Mouse (Mus musculus): ENCODE measurements around the gene Gm14406.
"Not testable (repeated sequence)": the region's sequence is repeated elsewhere in the genome, so short reads cannot be mapped to it uniquely, and the experiment has no call there.

The Gm14406 gene

DNA sequence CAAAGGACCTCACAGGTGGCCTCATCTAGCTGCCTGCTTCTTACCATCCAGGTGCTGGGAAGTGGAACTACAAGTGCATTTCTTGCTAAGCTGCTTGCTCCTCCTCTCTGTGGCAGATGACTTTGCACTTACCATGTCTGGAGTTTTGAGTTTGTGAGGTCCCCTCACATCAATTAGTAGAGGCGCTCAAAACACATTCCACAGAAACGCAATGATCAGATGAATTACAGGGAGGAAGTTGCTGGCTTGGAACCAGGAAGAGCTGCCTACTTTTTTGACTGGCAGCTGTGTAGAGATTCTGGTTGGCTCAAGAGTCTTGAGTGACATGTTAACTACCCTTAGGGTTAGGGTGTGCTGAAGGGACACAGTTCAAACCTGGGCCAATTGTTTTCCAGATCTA, at the start of gene Gm14406:
TSS of gene Gm14406 (minus strand) at position 213 of the 400 bp plus-strand sequence.
- not testable (repeated sequence) for DNase-seq (ENCODE audit: low spot score)

DNA sequence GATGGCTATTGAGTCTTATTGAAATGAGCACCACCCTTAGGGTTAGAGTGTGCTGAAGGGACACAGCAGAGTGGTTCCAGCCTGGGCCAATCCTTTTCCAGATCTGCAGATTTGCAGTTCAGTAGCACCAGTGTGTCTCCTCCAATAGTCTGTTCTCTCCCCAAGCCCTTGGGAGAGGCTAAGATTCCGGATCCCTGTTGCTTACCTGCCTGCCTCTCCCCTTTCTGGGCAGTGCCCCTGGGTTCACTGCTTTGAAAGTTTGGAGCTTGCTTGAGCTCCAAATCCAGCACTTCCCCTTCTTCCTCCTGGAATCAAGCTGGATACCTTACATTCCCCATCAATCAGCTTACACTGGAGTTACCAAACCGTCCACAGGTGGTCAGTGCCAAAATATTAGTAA, 2.9 kb downstream of the Gm14406 start:
- DNase-seq (ENCODE audit: low spot score) = not testable (repeated sequence)

DNA sequence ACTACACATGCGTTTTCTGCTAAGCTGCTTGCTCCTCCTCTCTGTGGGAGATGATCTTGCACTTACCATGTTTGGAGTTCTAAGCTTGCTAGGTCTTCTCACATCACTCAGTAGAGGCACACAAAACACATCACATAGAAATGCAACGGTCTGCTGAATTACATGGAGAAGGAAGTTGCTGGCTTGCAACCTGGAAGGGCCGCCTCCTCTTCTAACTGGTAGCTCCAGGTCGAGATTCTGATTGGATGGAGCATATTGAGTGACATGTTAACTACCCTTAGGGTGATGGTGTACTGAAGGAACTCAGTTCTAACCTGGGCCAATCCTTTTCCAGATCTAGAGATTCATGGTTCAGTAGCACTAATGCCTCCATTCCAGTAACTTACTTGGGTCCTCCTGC, 18.6 kb downstream of the Gm14406 start:
- not testable (repeated sequence) for DNase-seq (ENCODE audit: low spot score)

DNA sequence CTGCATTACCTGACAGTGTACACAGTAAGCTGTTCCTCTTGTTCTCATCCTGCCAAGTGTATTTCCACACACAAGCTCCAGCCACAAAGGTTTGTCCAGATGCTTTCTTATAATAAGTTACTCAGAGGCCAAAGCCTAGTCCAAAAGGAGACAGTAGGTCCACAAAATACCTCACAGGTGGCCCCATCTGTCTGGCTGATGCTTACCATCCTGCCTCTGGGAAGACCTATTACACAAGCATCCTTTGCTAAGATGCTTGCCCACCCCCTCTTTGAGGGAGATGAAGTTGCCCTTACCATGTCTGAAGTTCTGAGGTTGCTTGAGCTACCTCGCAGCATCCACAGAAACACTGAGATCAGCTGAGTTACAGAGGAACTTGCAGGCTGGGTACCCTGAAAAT, 22.7 kb downstream of the Gm14406 start:
- not testable (repeated sequence) for DNase-seq (ENCODE audit: low spot score)

DNA sequence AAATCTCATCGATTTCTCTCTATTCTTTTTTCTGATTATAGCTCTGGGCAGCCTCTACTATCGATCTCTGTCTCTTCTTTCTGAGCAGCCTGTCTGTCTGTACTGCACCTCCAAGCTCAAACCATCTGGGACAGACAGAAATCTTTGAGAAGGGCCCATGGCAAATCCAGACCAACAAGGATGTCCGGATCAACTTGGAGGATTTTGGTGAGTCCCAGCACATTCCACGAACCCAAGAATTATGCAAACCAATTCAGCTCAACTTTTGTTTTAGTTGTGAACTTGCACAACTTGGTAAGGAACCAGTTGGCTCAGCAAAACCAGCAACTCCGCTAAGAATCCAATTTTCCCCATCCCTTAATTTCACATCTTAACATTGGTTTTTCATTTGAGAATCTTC, 40.3 kb downstream of the Gm14406 start:
- DNase-seq (ENCODE audit: low spot score) = not testable (repeated sequence)

DNA sequence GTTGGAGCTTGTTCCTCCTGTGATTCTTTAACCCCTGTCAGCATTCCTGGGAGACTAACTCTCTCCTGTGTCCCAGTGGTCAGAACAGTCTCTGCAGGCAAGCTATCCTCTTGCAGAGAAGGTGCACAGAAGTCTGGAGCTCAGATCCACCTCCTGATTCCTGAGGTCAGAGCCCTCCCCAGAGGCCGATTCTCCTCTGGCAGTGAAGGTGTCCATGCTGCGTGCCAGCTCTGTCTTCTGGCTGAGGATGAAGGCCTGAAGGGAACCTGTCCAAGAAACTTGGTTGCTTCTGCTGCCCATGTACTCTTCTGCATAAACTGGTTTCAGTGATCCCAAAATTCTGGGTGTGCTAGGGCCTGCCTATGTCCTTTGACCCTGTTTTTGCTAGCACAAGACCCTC, 40.9 kb downstream of the Gm14406 start:
- not testable (repeated sequence) for DNase-seq (ENCODE audit: low spot score)

DNA sequence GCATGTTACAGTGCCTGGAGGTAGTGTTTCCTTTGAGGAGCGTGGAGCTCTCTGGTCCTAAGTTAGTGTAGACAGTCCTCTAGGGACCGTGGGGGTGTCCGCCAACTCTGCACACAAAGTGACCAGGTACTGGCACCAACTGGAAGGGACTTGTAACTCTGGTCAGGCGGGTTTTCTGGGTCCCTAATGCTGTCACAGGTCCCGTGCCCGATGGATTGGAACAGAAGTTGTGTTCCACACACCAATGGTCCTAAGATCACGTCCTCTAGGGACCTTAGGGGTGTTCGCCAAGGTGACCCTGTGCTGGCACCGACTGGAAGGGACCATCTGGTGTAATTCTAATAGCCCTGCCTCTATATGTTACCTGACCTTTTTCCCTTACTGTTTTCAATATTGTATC, 42.1 kb downstream of the Gm14406 start:
- DNase-seq (ENCODE audit: low spot score) = no peak

DNA sequence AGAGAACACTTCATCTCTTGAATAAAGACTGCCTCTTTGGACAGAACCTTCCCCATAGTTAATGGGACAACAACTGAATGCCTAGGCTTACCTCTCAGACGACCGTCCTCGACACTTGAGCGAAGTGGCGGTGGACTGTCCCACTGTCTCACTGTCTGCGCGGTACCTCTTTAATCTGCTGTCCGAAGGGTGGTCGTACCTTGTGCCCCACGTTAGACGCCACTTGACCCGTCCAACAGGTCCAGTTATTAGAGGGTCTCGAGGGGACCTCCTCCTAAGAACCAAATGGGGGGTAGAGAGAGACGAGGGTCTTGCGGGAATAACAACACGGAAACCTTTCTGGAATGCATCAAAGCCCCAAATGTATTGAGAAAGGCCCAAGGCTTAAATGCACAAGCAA, 53.8 kb downstream of the Gm14406 start:
- not testable (repeated sequence) for DNase-seq (ENCODE audit: low spot score)

DNA sequence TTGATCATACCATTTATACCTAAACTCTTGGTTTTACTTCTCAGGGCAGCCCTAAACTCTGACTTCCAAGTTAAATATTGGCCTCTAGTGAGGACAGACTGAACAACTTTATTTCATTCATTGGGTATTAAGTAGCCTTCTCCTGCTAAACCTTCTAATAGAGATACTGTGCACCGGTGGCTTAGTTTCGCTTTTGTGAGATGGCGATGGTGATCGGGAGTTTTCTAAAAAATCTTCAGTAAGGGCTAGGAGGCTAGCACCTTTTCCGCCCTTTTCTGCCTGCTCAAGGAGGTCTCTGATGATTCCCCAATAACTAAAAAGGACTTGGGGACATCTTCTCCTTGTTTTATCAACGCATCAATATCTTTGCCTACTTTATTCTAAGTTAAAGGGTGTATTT, 54.3 kb downstream of the Gm14406 start:
- not testable (repeated sequence) for DNase-seq (ENCODE audit: low spot score)

DNA sequence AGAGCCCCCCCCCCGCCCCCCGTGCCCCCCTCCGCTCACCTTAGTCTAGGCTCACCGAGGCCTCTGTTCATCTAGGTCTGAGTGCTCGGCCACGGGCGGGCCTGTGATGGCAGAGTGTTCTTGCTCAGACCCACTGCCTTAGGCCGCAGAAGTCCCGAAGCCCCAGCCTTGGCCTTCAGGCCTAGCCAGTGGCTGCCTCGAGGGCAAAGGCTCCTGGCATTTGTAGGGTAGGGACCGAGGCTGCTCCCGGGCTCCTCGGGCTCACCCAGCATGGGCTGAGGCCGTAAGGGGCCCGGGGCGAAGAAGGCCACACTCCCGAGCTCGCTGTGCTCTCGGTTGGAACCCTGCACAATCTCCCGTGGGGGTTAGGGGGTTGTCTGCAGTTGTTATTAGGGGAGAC, 54.9 kb downstream of the Gm14406 start:
- DNase-seq (ENCODE audit: low spot score) = no peak

DNA sequence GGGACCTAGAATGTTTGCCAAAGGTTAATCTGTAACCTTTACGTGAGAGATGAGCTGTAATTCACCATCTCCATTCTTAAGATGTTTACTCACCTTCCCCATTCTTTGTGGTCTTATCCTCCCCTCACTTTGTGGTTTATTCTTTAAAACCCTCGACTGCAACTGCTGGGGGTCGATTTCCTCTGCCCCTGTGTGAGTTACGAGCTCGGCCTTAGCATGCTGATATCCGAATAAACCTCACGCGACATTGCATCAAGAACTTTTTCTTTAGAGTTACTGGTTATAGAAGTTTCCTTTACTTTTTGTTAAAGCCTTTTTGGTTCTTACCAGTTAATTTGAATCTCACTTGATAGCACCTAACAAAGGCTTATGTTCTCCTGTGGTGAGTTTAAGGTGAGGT, 58.0 kb downstream of the Gm14406 start:
- no peak for DNase-seq (ENCODE audit: low spot score)
